Mouse (Mus musculus) cerebellum, adult 2 months (tissue): Measurements from ENCODE around the gene Mrps18c. TPM values are rescaled to one million over a fixed set of nuclear protein-coding genes. Genes with fewer than 3 reads are reported as not detected.
A peak's percentile ranks its signal among the peaks of the same experiment; 100 is the strongest.

ENCODE experiments used
- DNase-seq, 2 experiments: peaks; one replicate each; pipeline ENCODE4 v3.0.0; 2021
- H3K27ac ChIP-seq: fragments of 200-500 bp; 2 replicates; pipeline ENCODE4 v1.5.1; 2012; ENCODE audit warnings: low read length, control low read depth, inconsistent platforms; ENCODE audit not compliant: insufficient read depth
- H3K27me3 ChIP-seq: fragments of 200-500 bp; 2 replicates; pipeline ENCODE4 v1.6.1; 2012; ENCODE audit warnings: inconsistent platforms, mild to moderate bottlenecking, low read length, moderate library complexity; ENCODE audit not compliant: control insufficient read depth, insufficient read depth
- H3K4me1 ChIP-seq: fragments of 200-500 bp; 2 replicates; pipeline ENCODE4 v1.6.1; 2011; ENCODE audit warnings: low read length; ENCODE audit not compliant: control insufficient read depth, insufficient read depth
- H3K4me3 ChIP-seq: fragments of 200-500 bp; replicated peaks from 2 replicates; pipeline ENCODE3; 2011; ENCODE audit warnings: mild to moderate bottlenecking, low read depth, low read length, control low read depth; ENCODE audit not compliant: insufficient read depth
- CTCF ChIP-seq: fragments of 200-500 bp; IDR thresholded peaks from 2 replicates; pipeline ENCODE4 v1.5.1; 2011; ENCODE audit warnings: low read depth, mild to moderate bottlenecking, control low read depth, low read length, moderate library complexity, borderline replicate concordance; ENCODE audit not compliant: insufficient read depth
- POLR2A ChIP-seq: fragments of 200-500 bp; IDR thresholded peaks from 2 replicates; pipeline ENCODE4 v1.6.1; 2011; ENCODE audit warnings: low read length, control low read depth, borderline replicate concordance; ENCODE audit not compliant: insufficient read depth
- WGBS: fragments of 180-500 bp; shearing (Covaris S2); methylation state at CpG from one replicate; pipeline ENCODE4 v1.1.7; 2018; 5-methylcytosine and 5-hydroxymethylcytosine counted together
- polyA plus RNA-seq: library from polyadenylated mRNA; depleted of rRNA; stranded (reverse); fragments of >200 nt; gene quantifications from 2 replicates; pipeline ENCODE4 v1.2.3, GENCODE M21; 2012

Mrps18c gene
- polyA plus RNA-seq, 1 experiment, result 42.4 TPM

- Histone ChIP-seq H3K4me1 (no peaks in the 10 kb centered on the region; the same call in 1 of the 2 replicates), H3K27me3 (no peaks in the 10 kb centered on the region), H3K27ac (no peak overlapping the region), H3K4me3 (peak overlapping the region; percentile 49)
- TF ChIP-seq CTCF (no peak), POLR2A (no peak)
- DNase-seq, result no peak
- WGBS, result 20% methylated on average over 16 of the region's 16 CpGs
These were observed 21.4 kb downstream of the Mrps18c start for GRCm38 (mm10) chr5:100819568-100820480.

DNA sequence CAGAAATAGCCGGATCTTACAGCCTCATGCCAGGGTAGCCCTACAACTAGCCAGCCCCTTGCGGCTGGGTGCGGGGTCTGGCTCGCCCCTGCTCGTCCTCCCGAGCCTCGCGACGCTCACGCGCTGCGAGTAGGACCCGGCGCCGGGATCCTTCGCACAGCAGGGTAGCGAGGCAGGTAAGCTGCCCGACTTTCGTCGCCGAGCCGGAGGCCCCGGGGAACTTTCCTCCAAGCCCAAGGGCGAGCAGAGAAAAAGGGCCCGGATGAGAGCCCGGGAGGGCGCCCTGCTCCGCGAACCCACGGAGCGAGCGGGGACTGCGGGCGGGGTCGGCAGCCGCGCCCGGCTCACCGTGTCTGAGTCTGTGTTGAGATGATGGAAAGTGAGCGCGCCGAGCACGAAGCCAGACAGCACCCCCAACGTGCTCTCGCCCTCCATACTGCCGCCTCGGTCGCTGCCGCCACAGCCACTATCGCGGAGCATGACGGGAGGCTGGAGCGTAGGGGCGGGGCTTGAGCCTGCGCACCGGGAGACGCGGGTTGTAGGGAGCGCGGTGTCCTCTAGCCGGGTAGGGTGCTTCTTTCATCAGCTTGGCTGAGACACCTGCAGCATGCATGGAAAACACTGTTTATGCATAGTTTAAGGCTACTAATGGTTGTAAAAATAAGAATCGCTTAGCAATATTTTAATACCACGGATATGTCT is 22.2 kb downstream of the Mrps18c start, which contains the start of gene Abraxas1:
Abraxas1 (minus strand) TSS at position 483 of the 702 bp plus-strand sequence.
- Histone ChIP-seq H3K4me3 (peak within 1 kb of the TSS; percentile 49), H3K4me1 (no peaks in the 10 kb centered on the region; the same call in 1 of the 2 replicates), H3K27ac (no peak within 1 kb of the TSS), H3K27me3 (no peaks in the 10 kb centered on the region)
- under 1% methylated on average over 63 of the region's 63 CpGs for WGBS
- TF ChIP-seq POLR2A, result peak; percentile 89
- no peak for TF ChIP-seq CTCF
- DNase-seq, result peak; percentile 88 to 91

GRCm38 (mm10) chr5:100821375-100821774 is 22.9 kb downstream of the Mrps18c start:
- Histone ChIP-seq H3K4me1 (no peaks in the 10 kb centered on the region; the same call in 1 of the 2 replicates), H3K27me3 (no peaks in the 10 kb centered on the region), H3K4me3 (no peak overlapping the region), H3K27ac (no peak overlapping the region)
- TF ChIP-seq CTCF (no peak), POLR2A (no peak)
- DNase-seq, result no peak
- WGBS, result 77% methylated on average over 8 of the region's 8 CpGs

DNA sequence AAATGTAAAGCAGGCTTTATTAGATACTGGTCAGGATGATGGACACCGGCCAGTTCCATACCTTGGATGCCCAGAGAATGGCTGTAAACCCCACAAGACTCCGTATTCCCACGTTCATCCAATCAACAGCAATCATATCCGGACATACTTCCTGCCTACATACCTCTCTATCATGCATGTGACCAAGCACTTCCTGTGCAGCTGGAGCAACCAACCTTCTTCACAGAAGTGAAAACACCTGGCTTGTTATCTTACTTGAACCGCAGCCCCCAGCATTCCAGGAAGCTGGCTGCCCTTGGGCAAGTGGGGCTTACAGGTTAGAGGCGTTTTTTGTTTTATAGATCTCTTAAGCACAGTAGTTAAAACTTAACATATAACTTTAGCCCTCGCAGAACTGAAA is 24.4 kb downstream of the Mrps18c start:
- Histone ChIP-seq H3K4me1 (no peaks in the 10 kb centered on the region; the same call in 1 of the 2 replicates), H3K4me3 (no peak overlapping the region), H3K27ac (no peak overlapping the region), H3K27me3 (no peaks in the 10 kb centered on the region)
- 86% methylated on average over 7 of the region's 7 CpGs for WGBS
- TF ChIP-seq POLR2A (no peak), CTCF (no peak)
- DNase-seq, result no peak

DNA sequence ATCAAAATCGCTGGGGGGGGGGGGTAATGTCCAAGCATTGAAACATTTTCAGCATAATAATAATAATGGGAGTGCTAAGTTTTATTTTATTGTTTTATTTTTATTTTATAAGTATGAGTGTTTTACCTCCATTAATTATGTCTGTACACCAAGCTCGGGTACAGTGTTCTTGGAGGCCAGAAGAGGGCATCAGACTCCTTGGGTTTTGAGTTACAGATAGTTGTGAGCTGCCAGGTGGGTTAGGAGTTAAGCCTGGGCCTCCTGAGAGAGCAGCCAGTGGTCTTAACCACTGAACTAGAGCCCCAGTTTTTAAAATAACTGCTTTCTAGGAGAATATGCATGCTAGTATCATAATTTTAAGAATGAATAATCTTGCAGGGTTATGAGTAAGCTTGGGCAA is 27.5 kb downstream of the Mrps18c start:
- H3K4me3 ChIP-seq, result no peak overlapping the region
- H3K4me1 ChIP-seq, result no peaks in the 10 kb centered on the region
- no peaks in the 10 kb centered on the region for H3K27me3 ChIP-seq
- TF ChIP-seq CTCF, result peak; percentile 27; the same call in 1 of the 2 replicates
- TF ChIP-seq POLR2A, result no peak
- 21% methylated on average over 2 of the region's 2 CpGs for WGBS
- H3K27ac ChIP-seq, result no peak overlapping the region
- DNase-seq, result no peak

- WGBS, result 72% methylated on average over 7 of the region's 7 CpGs
- Histone ChIP-seq H3K4me3 (no peak overlapping the region), H3K27me3 (no peaks in the 10 kb centered on the region), H3K27ac (no peak overlapping the region), H3K4me1 (no peaks in the 10 kb centered on the region)
- DNase-seq, result no peak
- TF ChIP-seq CTCF, result no peak
- no peak for TF ChIP-seq POLR2A
These were observed 28.1 kb downstream of the Mrps18c start for GRCm38 (mm10) chr5:100826531-100826930.

DNA sequence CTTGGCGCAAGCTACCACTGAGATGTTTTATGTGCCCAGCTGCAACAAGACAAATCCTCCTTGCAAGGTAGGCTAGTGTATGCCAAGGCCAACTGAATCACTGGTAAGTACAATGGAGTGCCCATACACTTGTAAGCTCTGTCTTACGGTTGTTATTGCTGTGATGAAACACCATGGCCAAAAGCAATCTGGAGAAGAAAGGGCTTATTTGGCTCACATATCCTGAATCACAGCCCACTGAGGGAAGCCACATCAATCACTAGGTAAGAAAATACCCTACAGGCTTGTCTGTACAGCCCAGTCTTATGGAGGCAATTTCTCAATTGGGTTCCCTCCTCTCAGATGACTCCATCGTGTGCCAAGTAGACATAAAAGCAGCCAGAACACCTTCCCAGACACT is 30.3 kb downstream of the Mrps18c start:
- WGBS, result 86% methylated on average over 3 of the region's 3 CpGs
- TF ChIP-seq POLR2A (no peak), CTCF (no peak)
- H3K27ac ChIP-seq, result no peak overlapping the region
- H3K27me3 ChIP-seq, result no peaks in the 10 kb centered on the region
- H3K4me3 ChIP-seq, result no peak overlapping the region
- DNase-seq, result no peak
- no peaks in the 10 kb centered on the region for H3K4me1 ChIP-seq

GRCm38 (mm10) chr5:100832680-100833079 is 34.3 kb downstream of the Mrps18c start:
- no peaks in the 10 kb centered on the region for H3K4me1 ChIP-seq
- no peak for DNase-seq
- H3K27ac ChIP-seq, result no peak overlapping the region
- H3K27me3 ChIP-seq, result no peaks in the 10 kb centered on the region
- WGBS, result 96% methylated on average over 3 of the region's 3 CpGs
- TF ChIP-seq CTCF (no peak), POLR2A (no peak)
- no peak overlapping the region for H3K4me3 ChIP-seq
